Mouse (Mus musculus) MEL (cell line): ENCODE data around the gene Pcif1. TPM values are rescaled to one million over a fixed set of nuclear protein-coding genes. Genes with fewer than 3 reads are reported as not detected.

ENCODE experiments used
- DNase-seq: peaks from one replicate; pipeline ENCODE4 v3.0.0; 2011; ENCODE audit warnings: low read depth, low spot score
- H3K27ac ChIP-seq: 2 replicates; pipeline ENCODE4 v1.5.1; 2012; ENCODE audit warnings: low read depth, mild to moderate bottlenecking, control low read depth, low read length, moderate library complexity; ENCODE audit not compliant: control insufficient read depth
- H3K27me3 ChIP-seq, 2 experiments: fragments of 150-350 bp in 1 of 2; sonication (generic) in 1 of 2; 2 replicates each; pipeline ENCODE4 v1.6.1; 2012; ENCODE audit warnings: low read length in 2 of 2, mild to moderate bottlenecking in 2 of 2, improper control_type of control experiment in 1 of 2, moderate library complexity in 1 of 2; ENCODE audit not compliant: insufficient read depth in 2 of 2, control insufficient read depth in 1 of 2
- H3K36me3 ChIP-seq, 2 experiments: 2 replicates each; pipeline ENCODE4 v1.6.1; 2012 to 2014; ENCODE audit warnings: low read length in 2 of 2, improper control_type of control experiment in 1 of 2, inconsistent platforms in 1 of 2, mild to moderate bottlenecking in 1 of 2; ENCODE audit not compliant: insufficient read depth in 2 of 2, control insufficient read depth in 1 of 2
- H3K4me1 ChIP-seq, 2 experiments: fragments of 150-350 bp in 1 of 2; sonication (generic) in 1 of 2; 2 replicates each; pipeline ENCODE4 v1.6.1; 2012; ENCODE audit warnings: low read length in 2 of 2, improper control_type of control experiment in 1 of 2, mild to moderate bottlenecking in 1 of 2; ENCODE audit not compliant: insufficient read depth in 2 of 2, control insufficient read depth in 1 of 2
- H3K4me3 ChIP-seq, 2 experiments: fragments of 150-350 bp in 1 of 2; sonication (generic) in 1 of 2; 2 replicates each; pipeline ENCODE4 v1.5.1; 2012; ENCODE audit warnings: low read depth in 2 of 2, low read length in 2 of 2, mild to moderate bottlenecking in 2 of 2, moderate library complexity in 2 of 2, control low read depth in 1 of 2, improper control_type of control experiment in 1 of 2; ENCODE audit not compliant: control insufficient read depth in 1 of 2, insufficient read depth in 1 of 2
- H3K79me2 ChIP-seq: 2 replicates; pipeline ENCODE4 v1.6.1; 2012; ENCODE audit warnings: mild to moderate bottlenecking, low read length, moderate library complexity; ENCODE audit not compliant: control insufficient read depth, poor library complexity, insufficient read depth
- H3K9ac ChIP-seq: 2 replicates; pipeline ENCODE4 v1.6.1; 2012; ENCODE audit warnings: low read depth, mild to moderate bottlenecking, control low read depth, low read length, moderate library complexity; ENCODE audit not compliant: control insufficient read depth, poor library complexity, severe bottlenecking
- H3K9me3 ChIP-seq: fragments of 150-350 bp; sonication (generic); replicated peaks from 2 replicates; pipeline ENCODE4 v1.6.1; 2012; ENCODE audit warnings: mild to moderate bottlenecking, low read length, improper control_type of control experiment, moderate library complexity; ENCODE audit not compliant: insufficient read depth
- CHD1 ChIP-seq: IDR thresholded peaks from 2 replicates; pipeline ENCODE4 v1.6.1; 2012; ENCODE audit warnings: low read depth, mild to moderate bottlenecking, inconsistent platforms, low read length, improper control_type of control experiment
- CTCF ChIP-seq, 3 experiments: IDR thresholded peaks in 2 of 3; conservative IDR thresholded peaks in 1 of 3; 2 replicates each; pipeline ENCODE4 v1.5.1; 2011 to 2012; ENCODE audit warnings: low read length in 3 of 3, low read depth in 2 of 3, mild to moderate bottlenecking in 2 of 3, improper control_type of control experiment in 1 of 3, inconsistent platforms in 1 of 3, mixed read lengths in 1 of 3, moderate library complexity in 1 of 3; ENCODE audit not compliant: control insufficient read depth in 1 of 3, insufficient read depth in 1 of 3, poor library complexity in 1 of 3, severe bottlenecking in 1 of 3
- EP300 ChIP-seq, 2 experiments: IDR thresholded peaks; 2 replicates each; pipeline ENCODE4 v1.6.1; 2011; ENCODE audit warnings: improper control_type of control experiment in 2 of 2, low read length in 2 of 2, low read depth in 1 of 2, mild to moderate bottlenecking in 1 of 2
- ETS1 ChIP-seq: IDR thresholded peaks from 2 replicates; pipeline ENCODE4 v1.6.1; 2012; ENCODE audit warnings: low read depth, mild to moderate bottlenecking, inconsistent platforms, low read length, improper control_type of control experiment, moderate library complexity
- GABPA ChIP-seq: IDR thresholded peaks from 2 replicates; pipeline ENCODE4 v1.6.1; 2012; ENCODE audit warnings: low read depth, mild to moderate bottlenecking, inconsistent platforms, low read length, improper control_type of control experiment, moderate library complexity
- GATA1 ChIP-seq: IDR thresholded peaks from 2 replicates; pipeline ENCODE4 v1.6.1; 2011; ENCODE audit warnings: low read depth, low read length, improper control_type of control experiment
- HCFC1 ChIP-seq: IDR thresholded peaks from 2 replicates; pipeline ENCODE4 v1.6.1; 2012; ENCODE audit warnings: low read depth, mild to moderate bottlenecking, inconsistent platforms, low read length, improper control_type of control experiment, moderate library complexity
- MAFK ChIP-seq: IDR thresholded peaks from 2 replicates; pipeline ENCODE4 v1.6.1; 2011; ENCODE audit warnings: low read depth, mild to moderate bottlenecking, low read length, improper control_type of control experiment, borderline replicate concordance
- MAX ChIP-seq: IDR thresholded peaks from 2 replicates; pipeline ENCODE4 v1.6.1; 2011; ENCODE audit warnings: low read length, improper control_type of control experiment
- MXI1 ChIP-seq: IDR thresholded peaks from 2 replicates; pipeline ENCODE4 v1.6.1; 2011; ENCODE audit warnings: mild to moderate bottlenecking, low read depth, low read length, improper control_type of control experiment
- MYB ChIP-seq: IDR thresholded peaks from 2 replicates; pipeline ENCODE4 v1.6.1; 2011; ENCODE audit warnings: mild to moderate bottlenecking, low read depth, low read length, improper control_type of control experiment
- MYC ChIP-seq: IDR thresholded peaks from 2 replicates; pipeline ENCODE4 v1.6.1; 2011; ENCODE audit warnings: low read depth, mild to moderate bottlenecking, low read length, improper control_type of control experiment, moderate library complexity
- NELFE ChIP-seq: IDR thresholded peaks from 2 replicates; pipeline ENCODE4 v1.6.1; 2011; ENCODE audit warnings: low read depth, low read length, improper control_type of control experiment
- NRF1 ChIP-seq: IDR thresholded peaks from 2 replicates; pipeline ENCODE4 v1.6.1; 2014; ENCODE audit warnings: low read depth, mild to moderate bottlenecking, inconsistent platforms, low read length, improper control_type of control experiment, moderate library complexity; ENCODE audit not compliant: poor library complexity, insufficient read depth, severe bottlenecking
- POLR2AphosphoS5 ChIP-seq: IDR thresholded peaks from 2 replicates; pipeline ENCODE4 v1.6.1; 2012; ENCODE audit warnings: low read depth, borderline replicate concordance, mild to moderate bottlenecking, inconsistent platforms, low read length, moderate library complexity, mixed read lengths
- SIN3A ChIP-seq: IDR thresholded peaks from 2 replicates; pipeline ENCODE4 v1.6.1; 2012; ENCODE audit warnings: low read length, improper control_type of control experiment, inconsistent platforms
- USF1 ChIP-seq: IDR thresholded peaks from 2 replicates; pipeline ENCODE4 v1.6.1; 2014; ENCODE audit warnings: low read depth, mild to moderate bottlenecking, inconsistent platforms, low read length, improper control_type of control experiment, moderate library complexity
- ZKSCAN1 ChIP-seq: IDR thresholded peaks from 2 replicates; pipeline ENCODE4 v1.6.1; 2012; ENCODE audit warnings: low read depth, mild to moderate bottlenecking, inconsistent platforms, low read length, improper control_type of control experiment, moderate library complexity
- ZMIZ1 ChIP-seq: IDR thresholded peaks from 2 replicates; pipeline ENCODE4 v1.6.1; 2012; ENCODE audit warnings: low read depth, mild to moderate bottlenecking, inconsistent platforms, low read length, improper control_type of control experiment, moderate library complexity
- polyA plus RNA-seq, 2 experiments: library from polyadenylated mRNA; stranded (reverse) in 1 of 2; unstranded in 1 of 2; fragments of >175 nt in 1 of 2; fragments of >200 nt in 1 of 2; gene quantifications; 2 replicates each; pipeline versions ENCODE4 v1.2.1 to v1.2.4; 2012; ENCODE audit warnings: low replicate concordance in 2 of 2, low read depth in 1 of 2; ENCODE audit not compliant: insufficient read length in 2 of 2, insufficient read depth in 1 of 2, missing spikeins in 1 of 2
- total RNA-seq: library from RNA; depleted of rRNA; stranded (reverse); fragments of 300-350 nt; gene quantifications from 2 replicates; pipeline ENCODE4 v1.2.3, GENCODE M21; 2012

The Pcif1 gene
- total and polyA plus RNA-seq, 3 experiments, result 46.8 to 118 TPM; not detected in 1

DNA sequence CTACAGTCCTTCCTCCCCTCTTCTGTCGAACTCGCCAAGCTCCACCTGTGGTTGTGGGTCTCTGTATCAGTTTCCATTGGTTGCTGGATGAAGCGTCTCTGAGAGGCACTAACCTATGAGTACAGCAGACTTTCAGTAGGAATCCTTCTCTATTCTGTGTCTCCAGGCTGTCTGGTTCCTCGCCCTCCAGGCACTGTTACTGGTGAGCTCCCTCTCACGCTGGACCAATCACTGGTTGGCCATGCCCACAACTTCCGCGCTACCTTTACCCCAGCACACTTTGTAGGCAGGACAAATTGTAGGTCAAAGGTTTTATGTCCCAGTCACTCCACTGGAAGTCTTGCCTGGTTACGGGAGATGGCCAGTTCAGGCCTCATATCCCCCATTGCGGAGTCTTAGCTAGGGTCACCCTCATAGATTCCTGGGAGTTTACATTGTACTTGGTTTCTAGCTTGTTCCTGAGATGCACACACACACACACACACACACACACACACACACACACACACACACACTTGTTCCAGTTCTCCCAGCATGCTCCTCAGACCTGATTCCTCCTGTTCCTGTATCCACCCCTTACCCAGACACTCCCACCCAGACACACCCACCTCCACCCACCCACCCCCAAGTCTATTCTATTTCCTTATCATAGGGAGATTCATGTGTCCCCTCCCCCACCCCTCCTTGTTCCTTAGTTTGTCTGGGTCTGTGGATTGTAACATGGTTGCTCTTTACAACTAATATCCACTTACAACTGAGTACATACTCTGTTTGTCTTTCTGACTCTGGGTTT lies 19.3 kb upstream of the Pcif1 start (continued):
- TF ChIP-seq NELFE (peak; percentile 50; the same call in 1 of the 2 replicates), SIN3A (no peak), CHD1 (no peak), MYB (no peak), EP300 (IDR thresholded peaks at IDR 0.05; ENCODE audit: low read depth in 1 of 2, low read length in 2 of 2) (0 out of 4 replicates have a peak, but pooled peaks of 1 of the 2 experiments have one; percentile 3), HCFC1 (0 out of 2 replicates have a peak, but pooled peaks have one; percentile 40), CTCF (IDR thresholded peaks at IDR 0.05 in 2 of 3, conservative IDR thresholded peaks at IDR 0.05 in 1 of 3; ENCODE audit: control insufficient read depth in 1 of 3, insufficient read depth in 1 of 3, low read depth in 2 of 3, low read length in 3 of 3, poor library complexity in 1 of 3, severe bottlenecking in 1 of 3) (no peak), MAX (no peak), GABPA (no peak), USF1 (no peak), ZMIZ1 (0 out of 2 replicates have a peak, but pooled peaks have one; percentile 31), POLR2AphosphoS5 (no peak)

DNA sequence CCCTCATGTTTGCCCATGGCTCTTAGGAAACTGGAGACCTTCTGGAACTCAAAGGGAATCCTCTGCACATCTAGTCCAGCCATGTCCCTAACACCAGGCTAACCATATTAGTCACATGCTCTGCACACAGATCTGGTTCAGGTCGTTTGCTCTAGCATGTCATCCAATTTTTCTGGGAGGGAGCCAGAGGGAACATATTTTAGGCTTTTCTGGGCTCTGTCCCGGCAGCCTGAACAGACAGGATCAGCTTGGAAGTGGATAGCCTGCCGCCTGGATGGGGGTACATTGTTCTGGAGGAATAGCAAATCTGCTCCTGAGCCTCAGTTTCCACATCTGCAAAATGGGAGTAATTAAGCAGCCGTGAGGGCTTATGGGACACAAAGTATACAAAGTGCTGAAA lies 18.0 kb upstream of the Pcif1 start:
- Histone ChIP-seq H3K4me1 (peaks cover 21 to 38% of the 10 kb centered on the region in 2 experiments), H3K9me3 (no peaks in the 10 kb centered on the region), H3K36me3 (peaks cover 0 to 25% of the 10 kb centered on the region in 2 experiments; a peak in 2 of 4 replicates), H3K27ac (no peak overlapping the region), H3K9ac (no peak overlapping the region), H3K4me3 (no peak overlapping the region), H3K27me3 (no peaks in the 10 kb centered on the region), H3K79me2 (no peaks in the 10 kb centered on the region; the same call in 1 of the 2 replicates)
- TF ChIP-seq GATA1 (no peak), ZMIZ1 (no peak), ZKSCAN1 (no peak), POLR2AphosphoS5 (no peak), MYC (no peak), MXI1 (no peak), MAFK (no peak), ETS1 (no peak), NRF1 (no peak)
- no peak for DNase-seq
